Mouse (Mus musculus) stomach, adult 2 months (tissue): Measurements from ENCODE around the gene Mid1. TPM values are rescaled to one million over a fixed set of nuclear protein-coding genes. Genes with fewer than 3 reads are reported as not detected.

ENCODE experiments used
- polyA plus RNA-seq: library from polyadenylated mRNA; depleted of rRNA; stranded (reverse); fragments of >200 nt; gene quantifications from 2 replicates; pipeline ENCODE4 v1.2.3, GENCODE M21; 2012; rRNA removed

Mid1 gene
- polyA plus RNA-seq = 4.4 and 5.1 TPM in 2 replicates

DNA sequence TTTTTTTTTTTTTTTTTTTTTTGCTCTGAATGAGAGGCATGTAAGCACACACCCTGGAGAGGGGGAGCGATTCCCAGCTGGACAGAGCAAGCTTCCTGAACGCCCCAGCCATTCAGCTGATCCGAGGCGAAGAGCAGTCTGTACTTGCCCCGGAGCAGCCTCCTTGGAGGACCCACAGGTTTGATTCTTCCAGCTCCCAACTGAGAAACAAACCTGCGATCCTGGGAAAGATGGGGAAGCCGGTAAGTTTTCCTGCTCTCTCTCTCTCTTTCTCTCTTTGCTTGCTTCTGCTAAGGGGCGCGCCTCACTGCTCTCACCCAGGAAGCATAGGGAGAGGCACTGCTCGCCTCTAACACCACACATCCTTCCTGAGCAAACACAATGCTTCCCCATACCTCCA is at the start of gene Mid1:
TSS of gene Mid1 (plus strand) at position 69 of the 400 bp plus-strand sequence.

GRCm38 (mm10) chrX:169779535-169779934 is 94.5 kb downstream of the Mid1 start, which contains the start of gene 4933400A11Rik:
Gene 4933400A11Rik, minus strand, starts transcription at chrX:169779635.

DNA sequence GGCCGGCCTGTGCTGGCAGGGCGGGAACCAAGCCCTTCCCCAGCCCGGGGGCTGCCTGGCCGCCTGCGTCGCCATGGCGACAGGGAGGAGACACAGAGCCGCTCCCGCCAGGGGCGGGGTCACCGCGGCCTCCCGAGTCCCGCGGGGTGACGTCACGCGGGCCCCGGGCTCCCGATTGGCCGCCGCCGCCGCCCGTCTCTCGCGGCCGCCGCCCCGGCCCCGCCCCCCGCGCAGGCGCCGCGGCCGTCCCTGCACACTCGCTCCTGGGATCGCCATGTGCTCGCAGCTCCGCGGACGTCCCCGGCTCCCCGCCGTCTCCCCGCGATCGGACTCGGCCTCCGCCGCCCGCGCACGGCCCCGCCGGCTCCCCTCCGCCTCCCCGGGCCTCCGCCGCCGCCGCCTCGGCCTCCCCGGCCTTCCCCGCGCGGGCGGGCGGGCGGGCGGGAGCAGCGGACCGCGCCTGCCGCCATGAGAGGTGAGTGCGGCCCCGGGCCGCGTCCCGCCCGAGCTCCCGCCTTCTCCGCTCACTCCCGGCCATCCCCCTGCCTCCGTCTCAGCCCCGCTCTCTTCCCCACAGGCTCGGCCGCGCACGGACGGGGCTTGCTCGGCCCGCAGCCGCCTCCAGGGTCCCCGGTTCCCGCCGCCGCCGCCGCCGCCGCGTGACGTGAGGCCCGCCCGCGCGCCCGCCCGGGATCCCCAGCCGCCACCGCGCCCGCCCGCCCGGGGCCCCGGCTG is 324.2 kb downstream of the Mid1 start, which contains the start of gene Gm21887:
TSS of gene Gm21887 (plus strand) at position 644 of the 735 bp plus-strand sequence.

Other genes starting within 250 kb of the Mid1 start
- gene 4933400A11Rik, start 94.4 kb downstream of the Mid1 start, polyA plus RNA-seq = not detected in 2 replicates